Mouse (Mus musculus) gastrocnemius, adult 8-10 months (tissue): ENCODE data around the gene Nr2c2. TPM values are rescaled to one million over a fixed set of nuclear protein-coding genes. Genes with fewer than 3 reads are reported as not detected.

Experiments
- total RNA-seq, 4 experiments: library from RNA; stranded (reverse); gene quantifications; 2 replicates each; pipeline ENCODE4 v1.2.4; 2022

The Nr2c2 gene
- total RNA-seq, 4 experiments from 2014 or later: 20.7 to 26.5 (median 25.0) TPM

Other genes with a start within 250 kb of the Nr2c2 start
- gene Ccdc174, start 213.3 kb upstream of the Nr2c2 start, total RNA-seq: 10 to 100 TPM in 1 of 4 experiments, 1 to 10 TPM in 3; 6.8 to 10.9 (median 8.7) TPM
- 1 to 10 TPM in 3 of 4 experiments, under 1 TPM in 1; 0.92 to 2.6 (median 2.0) TPM for gene 4930590J08Rik, start 188.6 kb upstream of the Nr2c2 start, total RNA-seq
- 1 to 10 TPM; 6.4 to 8.4 (median 7.4) TPM for gene Fgd5, start 112.5 kb upstream of the Nr2c2 start, total RNA-seq
- 10 to 100 TPM; 30.4 to 36.8 (median 36.1) TPM for gene Mrps25, start 92.6 kb downstream of the Nr2c2 start, total RNA-seq
- gene Rbsn, start 123.5 kb downstream of the Nr2c2 start, total RNA-seq: 10 to 100 TPM in 3 of 4 experiments, 1 to 10 TPM in 1; 9.5 to 13.4 (median 11.3) TPM
- not detected for gene Trh, start 153.3 kb downstream of the Nr2c2 start, total RNA-seq